Mouse (Mus musculus) thymus, adult 2 months (tissue): Measurements from ENCODE around the gene Il27ra.
"Not testable (repeated sequence)": the region's sequence is repeated elsewhere in the genome, so short reads cannot be mapped to it uniquely, and the experiment has no call there.

ENCODE experiments used
- CTCF ChIP-seq: fragments of 200-500 bp; IDR thresholded peaks from 2 replicates; pipeline ENCODE4 v1.5.1; 2012; ENCODE audit warnings: mild to moderate bottlenecking, control low read depth, low read length, moderate library complexity, borderline replicate concordance; ENCODE audit not compliant: control insufficient read depth, poor library complexity, insufficient read depth; ENCODE audit errors: extremely low read depth
- POLR2A ChIP-seq: fragments of 200-500 bp; IDR thresholded peaks from 2 replicates; pipeline ENCODE4 v1.6.1; 2012; ENCODE audit warnings: mild to moderate bottlenecking, low read length, control low read depth, moderate library complexity; ENCODE audit not compliant: control insufficient read depth, poor library complexity, insufficient read depth; ENCODE audit errors: extremely low read depth

- TF ChIP-seq POLR2A, CTCF: not testable (repeated sequence)
Observed at GRCm38 (mm10) chr8:84005502-84005901, 36.9 kb downstream of the Il27ra start.
